Mouse (Mus musculus) spleen, embryonic (tissue): ENCODE results near the gene Olfr67.
"Not testable (repeated sequence)": the region's sequence is repeated elsewhere in the genome, so short reads cannot be mapped to it uniquely, and the experiment has no call there.

Experiments
- CTCF ChIA-PET: fragments of 350-600 bp; sonication (Branson Sonifier 250); formaldehyde crosslinking; loops from one replicate; lab custom pipeline; 2022; lab: Charles Lee

Gene Olfr67

DNA sequence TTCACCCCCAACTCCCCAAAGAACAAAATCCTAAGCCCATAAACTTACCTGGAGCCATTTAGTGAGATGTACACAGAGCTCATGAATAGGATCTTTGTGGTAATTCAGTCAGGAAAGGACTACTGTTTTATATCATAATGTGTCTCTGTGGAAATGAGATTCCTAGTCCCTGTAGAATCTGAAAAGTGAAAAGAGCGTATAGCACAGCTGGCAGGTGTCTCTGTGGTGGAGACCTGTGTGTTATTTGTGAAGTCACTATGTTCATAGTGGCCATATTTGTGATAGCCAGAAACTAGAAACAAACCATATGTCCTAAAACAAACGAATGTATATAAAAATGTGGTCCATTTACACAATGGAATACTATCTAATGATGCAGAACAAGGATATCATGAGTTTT lies 20.1 kb downstream of the Olfr67 start, which contains the start of gene Olfr69:
TSS of gene Olfr69 (minus strand) at position 101 of the 400 bp plus-strand sequence.
- CTCF ChIA-PET, result no interaction called here

- CTCF ChIA-PET, result not testable (repeated sequence)
These were observed 23.9 kb downstream of the Olfr67 start for GRCm38 (mm10) chr7:103767687-103768086.

DNA sequence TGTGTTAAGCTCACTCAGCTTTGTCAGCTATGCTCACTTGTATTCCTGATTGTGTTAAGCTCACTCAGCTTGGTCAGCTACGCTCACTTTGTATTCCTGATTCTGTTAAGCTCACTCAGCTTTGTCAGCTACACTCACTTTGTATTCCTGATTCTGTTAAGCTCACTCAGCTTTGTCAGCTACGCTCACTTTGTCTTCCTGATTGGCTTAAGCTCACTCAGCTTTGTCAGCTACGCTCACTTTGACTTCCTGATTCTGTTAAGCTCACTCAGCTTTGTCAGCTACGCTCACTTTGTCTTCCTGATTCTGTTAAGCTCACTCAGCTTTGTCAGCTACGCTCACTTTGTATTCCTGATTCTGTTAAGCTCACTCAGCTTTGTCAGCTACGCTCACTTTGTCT lies 29.4 kb downstream of the Olfr67 start:
- CTCF ChIA-PET, result not testable (repeated sequence)

DNA sequence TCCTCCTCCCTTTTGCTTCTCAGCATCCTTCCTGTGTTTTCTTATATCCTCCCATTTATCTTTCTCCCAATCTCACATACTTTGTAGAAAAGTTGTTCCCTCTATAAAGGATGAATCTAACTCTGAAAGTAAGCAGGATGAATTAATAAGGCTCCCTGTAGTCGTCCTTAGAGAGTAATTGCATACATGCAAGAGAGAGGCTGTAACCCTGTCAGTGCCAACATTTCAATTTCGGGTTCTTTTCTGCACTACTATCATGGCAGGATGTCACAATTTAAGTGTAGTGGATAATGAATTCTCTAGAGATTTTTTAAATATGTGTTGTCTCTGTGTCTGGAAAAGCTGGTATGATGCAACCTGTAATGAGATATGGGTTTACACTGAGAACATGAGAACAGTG lies 34.4 kb downstream of the Olfr67 start, which contains the start of gene Olfr630:
TSS of gene Olfr630 (minus strand) at position 101 of the 400 bp plus-strand sequence.
- CTCF ChIA-PET, result no interaction called here

GRCm38 (mm10) chr7:103744843-103745242 lies 46.8 kb downstream of the Olfr67 start, which contains the start of gene Olfr629:
Olfr629 (minus strand) TSS chr7:103744943.
- CTCF ChIA-PET, result no interaction called here
